Mouse (Mus musculus): ENCODE results near the gene Os9. TPM values are rescaled to one million over a fixed set of nuclear protein-coding genes. Genes with fewer than 3 reads are reported as not detected.

The Os9 gene
- total and polyA plus RNA-seq, 3 experiments, result 42.4 to 60.4 TPM; not detected in 1

- DNase-seq (ENCODE audit: low read depth, low spot score), result no peak
- Histone ChIP-seq H3K79me2 (ENCODE audit: control insufficient read depth, insufficient read depth, low read length, poor library complexity) (no peaks in the 10 kb centered on the region), H3K4me3 (ENCODE audit: control insufficient read depth in 1 of 2, insufficient read depth in 1 of 2, low read depth in 2 of 2, low read length in 2 of 2) (no peak overlapping the region), H3K27ac (ENCODE audit: control insufficient read depth, low read depth, low read length) (no peak overlapping the region), H3K36me3 (ENCODE audit: control insufficient read depth in 1 of 2, insufficient read depth in 2 of 2, low read length in 2 of 2) (peaks cover 0 to 3% of the 10 kb centered on the region in 2 experiments; a peak in 1 of 4 replicates), H3K27me3 (ENCODE audit: control insufficient read depth in 1 of 2, insufficient read depth in 2 of 2, low read length in 2 of 2) (no peaks in the 10 kb centered on the region), H3K4me1 (ENCODE audit: control insufficient read depth in 1 of 2, insufficient read depth in 2 of 2, low read length in 2 of 2) (no peaks in the 10 kb centered on the region), H3K9me3 (replicated peaks; ENCODE audit: insufficient read depth, low read length) (no peaks in the 10 kb centered on the region), H3K9ac (ENCODE audit: control insufficient read depth, low read depth, low read length, poor library complexity, severe bottlenecking) (no peak overlapping the region)
- TF ChIP-seq CTCF (IDR thresholded peaks at IDR 0.05 in 2 of 3, conservative IDR thresholded peaks at IDR 0.05 in 1 of 3; ENCODE audit: control insufficient read depth in 1 of 3, insufficient read depth in 1 of 3, low read depth in 2 of 3, low read length in 3 of 3, poor library complexity in 1 of 3, severe bottlenecking in 1 of 3) (peak in 2 of 3 experiments; percentile 3 to 42; a peak in 2 of 6 replicates), ZC3H11A (IDR thresholded peaks at IDR 0.05; ENCODE audit: low read depth, low read length) (0 out of 2 replicates have a peak, but pooled peaks have one; percentile 6), SMC3 (IDR thresholded peaks at IDR 0.05; ENCODE audit: low read depth, low read length) (peak; percentile 45), NELFE (IDR thresholded peaks at IDR 0.05; ENCODE audit: low read depth, low read length) (no peak)
Measured at GRCm38 (mm10) chr10:127085633-127086032, 35.3 kb downstream of the Os9 start.

- TF ChIP-seq GATA1 (IDR thresholded peaks at IDR 0.05; ENCODE audit: low read depth, low read length) (no peak), MYB (IDR thresholded peaks at IDR 0.05; ENCODE audit: low read depth, low read length) (no peak), TCF12 (IDR thresholded peaks at IDR 0.05; ENCODE audit: low read depth, low read length) (no peak), MAFK (IDR thresholded peaks at IDR 0.05; ENCODE audit: borderline replicate concordance, low read depth, low read length) (no peak), CTCF (IDR thresholded peaks at IDR 0.05 in 2 of 3, conservative IDR thresholded peaks at IDR 0.05 in 1 of 3; ENCODE audit: control insufficient read depth in 1 of 3, insufficient read depth in 1 of 3, low read depth in 2 of 3, low read length in 3 of 3, poor library complexity in 1 of 3, severe bottlenecking in 1 of 3) (no peak), BHLHE40 (IDR thresholded peaks at IDR 0.05; ENCODE audit: borderline replicate concordance, low read depth, low read length) (no peak), E2F4 (IDR thresholded peaks at IDR 0.05; ENCODE audit: borderline replicate concordance, low read depth, low read length) (no peak), JUND (IDR thresholded peaks at IDR 0.05; ENCODE audit: low read depth, low read length) (no peak), EP300 (IDR thresholded peaks at IDR 0.05; ENCODE audit: low read depth in 1 of 2, low read length in 2 of 2) (no peak), RCOR1 (IDR thresholded peaks at IDR 0.05; ENCODE audit: low read depth, low read length) (no peak), POLR2A (IDR thresholded peaks at IDR 0.05; ENCODE audit: control insufficient read depth in 1 of 2, insufficient read depth in 1 of 2, low read depth in 1 of 2, low read length in 2 of 2, poor library complexity in 1 of 2) (no peak), MYC (IDR thresholded peaks at IDR 0.05; ENCODE audit: low read depth, low read length) (no peak), NRF1 (IDR thresholded peaks at IDR 0.05; ENCODE audit: insufficient read depth, low read depth, low read length, poor library complexity, severe bottlenecking) (no peak)
- H3K9me3 ChIP-seq (replicated peaks; ENCODE audit: insufficient read depth, low read length), result no peaks in the 10 kb centered on the region
- H3K27ac ChIP-seq (ENCODE audit: control insufficient read depth, low read depth, low read length), result no peak overlapping the region
- H3K4me1 ChIP-seq (ENCODE audit: control insufficient read depth in 1 of 2, insufficient read depth in 2 of 2, low read length in 2 of 2), result no peaks in the 10 kb centered on the region
- peaks cover 0 to 3% of the 10 kb centered on the region in 2 experiments; a peak in 1 of 4 replicates for H3K36me3 ChIP-seq (ENCODE audit: control insufficient read depth in 1 of 2, insufficient read depth in 2 of 2, low read length in 2 of 2)
- H3K27me3 ChIP-seq (ENCODE audit: control insufficient read depth in 1 of 2, insufficient read depth in 2 of 2, low read length in 2 of 2), result no peaks in the 10 kb centered on the region
- H3K4me3 ChIP-seq (ENCODE audit: control insufficient read depth in 1 of 2, insufficient read depth in 1 of 2, low read depth in 2 of 2, low read length in 2 of 2), result no peak overlapping the region
- no peaks in the 10 kb centered on the region for H3K79me2 ChIP-seq (ENCODE audit: control insufficient read depth, insufficient read depth, low read length, poor library complexity)
- DNase-seq (ENCODE audit: low read depth, low spot score), result no peak
- H3K9ac ChIP-seq (ENCODE audit: control insufficient read depth, low read depth, low read length, poor library complexity, severe bottlenecking), result no peak overlapping the region
Measured at GRCm38 (mm10) chr10:127085052-127085451, 35.9 kb downstream of the Os9 start.

Measured in MEL (cell line).